ENCODE assay signal across 32 mouse cellular contexts in genomic region chr1:43811764-43812163, GRCm38 (mm10). TPM values are rescaled to one million over a fixed set of nuclear protein-coding genes. Genes with fewer than 3 reads are reported as not detected.
DNase-seq lines count a peak whose midpoint lies in the region; ATAC-seq and TF ChIP-seq lines count a peak whose summit lies in the region.
"Had no signal": no experiment of that assay in that cellular context is flagged by ENCODE, and none has a peak within 500 bp of the region (broad histone marks: within the 10 kb centered on the region; RNA-seq: fewer than 3 reads in every experiment).

No protein-coding gene starts in this region.

- no peak overlapping the region for H3K4me3 ChIP-seq in spleen, adult 2 months (ENCODE audit: extremely low read depth, insufficient read depth, insufficient read length)
- H3K4me3 ChIP-seq in liver, embryonic 13.5 days (replicated peaks) = no peak overlapping the region
- no peak overlapping the region for H3K4me3 ChIP-seq in heart, embryonic 12.5 days
- H3K4me3 ChIP-seq: embryonic facial prominence, embryonic 12.5 days; heart, adult 2 months; heart, embryonic 13.5 days; hindbrain, embryonic 10.5 days; intestine, embryonic 15.5 days; limb, embryonic 10.5 days; limb, embryonic 15.5 days; neural tube, embryonic 13.5 days had no signal

- H3K36me3 ChIP-seq in spleen, adult 2 months (ENCODE audit: control insufficient read depth, insufficient read depth, low read length) = no peaks in the 10 kb centered on the region
- H3K36me3 ChIP-seq in liver, embryonic 13.5 days = peaks cover 7% of the 10 kb centered on the region; the same call in 1 of the 2 replicates
- 0 out of 2 replicates have a peak, but pooled peaks cover 2% of the 10 kb centered on the region for H3K36me3 ChIP-seq in heart, embryonic 12.5 days
- H3K36me3 ChIP-seq: embryonic facial prominence, embryonic 12.5 days; intestine, embryonic 15.5 days; limb, embryonic 15.5 days had no signal

- peaks cover 12% of the 10 kb centered on the region; the same call in 1 of the 2 replicates for H3K4me1 ChIP-seq in spleen, adult 2 months (ENCODE audit: control insufficient read depth, insufficient read depth, insufficient read length)
- peaks cover 32% of the 10 kb centered on the region for H3K4me1 ChIP-seq in liver, embryonic 13.5 days (replicated peaks)
- peaks cover 6% of the 10 kb centered on the region for H3K4me1 ChIP-seq in heart, embryonic 12.5 days (replicated peaks)
- H3K4me1 ChIP-seq: embryonic facial prominence, embryonic 12.5 days; hindbrain, embryonic 10.5 days; intestine, embryonic 15.5 days; limb, embryonic 10.5 days; limb, embryonic 15.5 days; neural tube, embryonic 13.5 days had no signal

- no peak overlapping the region for H3K4me2 ChIP-seq in liver, embryonic 13.5 days
- no peak overlapping the region for H3K4me2 ChIP-seq in heart, embryonic 12.5 days
- H3K4me2 ChIP-seq: embryonic facial prominence, embryonic 12.5 days; heart, embryonic 13.5 days; intestine, embryonic 15.5 days; limb, embryonic 15.5 days; lung, embryonic 14.5 days; midbrain, embryonic 11.5 days; neural tube, embryonic 13.5 days had no signal

- H3K27me3 ChIP-seq in spleen, adult 2 months (ENCODE audit: control insufficient read depth, insufficient read depth, low read length) = no peaks in the 10 kb centered on the region
- H3K27me3 ChIP-seq in liver, embryonic 13.5 days = no peaks in the 10 kb centered on the region
- no peaks in the 10 kb centered on the region for H3K27me3 ChIP-seq in heart, embryonic 12.5 days (replicated peaks)
- H3K27me3 ChIP-seq: embryonic facial prominence, embryonic 12.5 days; heart, embryonic 13.5 days; intestine, embryonic 15.5 days; limb, embryonic 15.5 days; neural tube, embryonic 13.5 days had no signal

- 93% methylated on average over 1 of the region's 1 CpGs for WGBS in spleen, adult 2 months
- WGBS in liver, embryonic 13.5 days (ENCODE audit: insufficient replicate concordance) = 70% methylated on average over 1 of the region's 1 CpGs
- WGBS in heart, embryonic 12.5 days = 93% methylated on average over 1 of the region's 1 CpGs

- H3K27ac ChIP-seq in spleen, adult 2 months (ENCODE audit: insufficient read depth, low read length) = peak overlapping the region; percentile 29; the same call in 1 of the 2 replicates
- peak overlapping the region; percentile 37 for H3K27ac ChIP-seq in liver, embryonic 13.5 days
- H3K27ac ChIP-seq in heart, embryonic 12.5 days (ENCODE audit: poor library complexity, severe bottlenecking) = no peak overlapping the region
- H3K27ac ChIP-seq: embryonic facial prominence, embryonic 12.5 days; heart, adult 2 months; heart, embryonic 13.5 days; hindbrain, embryonic 10.5 days; hindbrain, postnatal 0 days; intestine, embryonic 15.5 days; kidney, postnatal 0 days; limb, embryonic 10.5 days; limb, embryonic 15.5 days; neural tube, embryonic 13.5 days; stomach, postnatal 0 days had no signal

- no peak for ATAC-seq in liver, embryonic 13.5 days (ENCODE audit: low read depth)
- peak; percentile 62 for ATAC-seq in megakaryocyte, adult 5-6 weeks (ENCODE audit: poor library complexity, severe bottlenecking)
- ATAC-seq in heart, embryonic 12.5 days (ENCODE audit: insufficient number of reproducible peaks, low FRiP score) = no peak
- ATAC-seq: forebrain, embryonic 14.5 days; hindbrain, postnatal 0 days; intestine, embryonic 15.5 days had no signal

- no peak overlapping the region for H3K9ac ChIP-seq in liver, embryonic 13.5 days
- no peak overlapping the region for H3K9ac ChIP-seq in heart, embryonic 12.5 days
- H3K9ac ChIP-seq: embryonic facial prominence, embryonic 12.5 days; heart, embryonic 13.5 days; intestine, embryonic 15.5 days; limb, embryonic 15.5 days; lung, embryonic 14.5 days; neural tube, embryonic 13.5 days had no signal

- no peak for TF ChIP-seq CTCF in spleen, adult 2 months (IDR thresholded peaks at IDR 0.05; ENCODE audit: extremely low read depth, insufficient read depth, insufficient read length, insufficient replicate concordance)

- TF ChIP-seq POLR2A in spleen, adult 2 months (IDR thresholded peaks at IDR 0.05; ENCODE audit: low read depth, low read length) = no peak

- DNase-seq in spleen, adult 2 months (ENCODE audit: low read depth in 1 of 2, low spot score in 2 of 2) = no peak
- no peak for DNase-seq in spleen, adult 18-20 months
- DNase-seq in liver, embryonic 13.5 days = no peak
- no peak for DNase-seq in urinary bladder, postnatal 25 days (ENCODE audit: low spot score)
- DNase-seq in left cerebral cortex, adult 18-20 months (ENCODE audit: low spot score in 2 of 2) = no peak
- DNase-seq: adrenal gland, postnatal 25 days; cerebellum, adult 2 months; cerebellum, postnatal 25 days; embryo, embryonic 11 days; gastrocnemius, postnatal 14 days; heart, adult 2 months; heart, postnatal 10 days; kidney, adult 8-10 months; kidney, postnatal 4 days; layer of hippocampus, postnatal 36 days; lung, embryonic 14.5 days; thymus, adult 18-20 months; thymus, postnatal 25 days had no signal

- H3K9me3 ChIP-seq in liver, embryonic 13.5 days (replicated peaks) = no peaks in the 10 kb centered on the region
- H3K9me3 ChIP-seq in heart, embryonic 12.5 days (replicated peaks) = peaks cover 6% of the 10 kb centered on the region; the same call in 1 of the 2 replicates
- H3K9me3 ChIP-seq: embryonic facial prominence, embryonic 12.5 days; intestine, embryonic 15.5 days; limb, embryonic 10.5 days; limb, embryonic 15.5 days; neural tube, embryonic 13.5 days had no signal

RNA-seq across cellular contexts. Expression of gene Uxs1, which starts 15.8 kb away (rescaled TPM):
- 3.5 and 4.9 TPM in 2 replicates for polyA plus RNA-seq in spleen, adult 2 months (2012; rRNA removed)
- polyA plus RNA-seq in liver, embryonic 13.5 days (2015; fragmentation: Nextera tagmentation; extraction: Ambion mirVana) = 9.4 and 12.4 TPM in 2 replicates
- 26.5 and 41.8 TPM in 2 replicates for total RNA-seq in megakaryocyte, adult 5-6 weeks (2015)
- 43.4 and 51.6 TPM in 2 replicates for total RNA-seq in megakaryocyte, adult 5-6 weeks (2017)
- polyA plus RNA-seq in heart, embryonic 12.5 days (2016; fragmentation: Nextera tagmentation; extraction: Ambion mirVana) = 15.6 and 17.0 TPM in 2 replicates
- 10 to 100 TPM; 56.9 to 59.0 TPM for total RNA-seq in left cerebral cortex, adult 18-20 months (2021)
